Mouse (Mus musculus) neural tube, embryonic 14.5 days (tissue): ENCODE data around the gene Reep1. TPM values are rescaled to one million over a fixed set of nuclear protein-coding genes. Genes with fewer than 3 reads are reported as not detected.
A peak's percentile ranks its signal among the peaks of the same experiment; 100 is the strongest.

Experiments
- ATAC-seq: fragments of 200-750 bp; cut with Nextera tagmentation; 2 replicates; pipeline ENCODE4 v1.8.0; 2017; ENCODE audit warnings: low read depth, mild to moderate bottlenecking, moderate TSS enrichment, moderate library complexity
- H3K27ac ChIP-seq: fragments of 300-500 bp; sonication (generic); 2 replicates; pipeline ENCODE4 v1.5.1; 2014; ENCODE audit warnings: low read depth, mild to moderate bottlenecking, control low read depth, low read length, moderate library complexity, mixed read lengths
- H3K27me3 ChIP-seq: fragments of 300-500 bp; sonication (generic); 2 replicates; pipeline ENCODE4 v1.6.1; 2014; ENCODE audit warnings: low read length; ENCODE audit not compliant: control insufficient read depth, insufficient read depth
- H3K36me3 ChIP-seq: fragments of 300-500 bp; sonication (generic); 2 replicates; pipeline ENCODE4 v1.6.1; 2014; ENCODE audit warnings: low read length, mixed read lengths; ENCODE audit not compliant: control insufficient read depth, insufficient read depth
- H3K4me1 ChIP-seq: fragments of 300-500 bp; sonication (generic); 2 replicates; pipeline ENCODE4 v1.6.1; 2014; ENCODE audit warnings: low read length; ENCODE audit not compliant: control insufficient read depth, insufficient read depth
- H3K4me2 ChIP-seq: fragments of 300-500 bp; sonication (generic); 2 replicates; pipeline ENCODE4 v1.6.1; 2014; ENCODE audit warnings: mild to moderate bottlenecking, low read depth, low read length, control low read depth
- H3K4me3 ChIP-seq: fragments of 300-500 bp; sonication (generic); 2 replicates; pipeline ENCODE4 v1.5.1; 2014; ENCODE audit warnings: low read depth, low read length, control low read depth, mixed read lengths
- H3K9ac ChIP-seq: fragments of 300-500 bp; sonication (generic); replicated peaks from 2 replicates; pipeline ENCODE4 v1.6.1; 2014; ENCODE audit warnings: low read depth, mild to moderate bottlenecking, control low read depth, low read length, mixed read lengths
- H3K9me3 ChIP-seq: fragments of 300-500 bp; sonication (generic); 2 replicates; pipeline ENCODE4 v1.6.1; 2016; ENCODE audit warnings: low read length; ENCODE audit not compliant: control insufficient read depth
- WGBS: fragments of 180-500 bp; shearing (Covaris S2); extraction: QIAGEN DNeasy Blood & Tissue Kit; methylation state at CpG from one replicate; pipeline ENCODE4 v1.1.7; 2014; 5-methylcytosine and 5-hydroxymethylcytosine counted together
- polyA plus RNA-seq: library from polyadenylated mRNA; unstranded; fragments of >200 nt; fragmentation: Nextera tagmentation; extraction: Ambion mirVana; gene quantifications from 2 replicates; pipeline ENCODE4 v1.2.1, GENCODE M21; 2014

The Reep1 gene
- polyA plus RNA-seq, 1 experiment from 2014 or later: 332 TPM

DNA sequence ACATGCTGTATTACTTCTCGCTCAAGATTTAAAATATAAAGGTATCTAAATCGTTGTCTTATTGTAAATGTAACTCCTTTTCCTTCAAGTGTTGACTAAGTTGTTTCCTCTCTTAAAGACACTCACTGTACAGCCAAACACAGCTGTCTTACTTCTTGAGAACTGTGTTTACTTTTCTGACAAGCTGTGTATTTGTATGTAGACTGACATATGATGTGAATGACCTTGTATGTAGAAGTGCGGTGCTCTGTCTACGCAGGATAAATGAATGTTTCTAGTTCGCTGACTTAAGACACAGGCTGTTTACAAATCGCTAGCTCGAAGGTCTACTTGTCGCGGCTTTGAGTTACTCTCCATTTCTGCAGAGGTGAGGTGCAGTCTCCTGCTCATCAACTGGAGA, 102.5 kb downstream of the Reep1 start:
- no peak overlapping the region for H3K4me3 ChIP-seq
- H3K36me3 ChIP-seq: peaks cover 22% of the 10 kb centered on the region
- WGBS: 96% methylated on average over 9 of the region's 9 CpGs
- no peaks in the 10 kb centered on the region for H3K9me3 ChIP-seq
- no peak overlapping the region for H3K4me2 ChIP-seq
- no peaks in the 10 kb centered on the region for H3K4me1 ChIP-seq
- H3K27ac ChIP-seq: no peak overlapping the region
- no peak for ATAC-seq
- H3K27me3 ChIP-seq: no peaks in the 10 kb centered on the region
- H3K9ac ChIP-seq: no peak overlapping the region

- no peaks in the 10 kb centered on the region for H3K27me3 ChIP-seq
- no peak overlapping the region for H3K9ac ChIP-seq
- no peaks in the 10 kb centered on the region for H3K9me3 ChIP-seq
- WGBS: 95% methylated on average over 2 of the region's 2 CpGs
- no peaks in the 10 kb centered on the region for H3K4me1 ChIP-seq
- H3K27ac ChIP-seq: no peak overlapping the region
- no peak overlapping the region for H3K4me3 ChIP-seq
- H3K36me3 ChIP-seq: peaks cover 40% of the 10 kb centered on the region
- no peak for ATAC-seq
- H3K4me2 ChIP-seq: no peak overlapping the region
Measured at GRCm38 (mm10) chr6:71812820-71813219, 105.5 kb downstream of the Reep1 start.

DNA sequence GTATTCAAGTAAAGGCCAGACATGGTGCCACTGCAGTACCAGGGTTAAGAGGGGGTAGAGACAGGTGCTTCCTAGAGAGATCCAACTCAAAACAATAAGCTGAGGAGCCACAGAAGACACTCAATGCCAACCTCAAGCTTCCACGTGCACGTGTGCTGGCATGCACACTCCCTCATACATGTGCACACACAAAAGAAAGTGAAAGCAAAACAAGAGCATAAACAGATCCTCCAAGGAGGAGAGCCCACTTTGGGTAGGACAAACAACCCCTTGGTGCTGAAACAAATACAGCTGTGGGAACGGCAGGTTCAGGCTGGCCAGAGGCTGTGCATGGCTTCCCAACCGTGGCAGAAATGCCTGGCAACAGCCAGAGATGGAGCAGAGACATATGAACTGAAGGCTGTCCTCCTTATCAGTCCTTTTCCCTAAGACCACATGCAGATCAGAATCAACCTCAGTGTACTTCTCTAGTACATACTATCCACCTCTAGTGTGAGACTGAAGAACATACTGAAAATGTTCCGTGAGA, 112.5 kb downstream of the Reep1 start:
- Histone ChIP-seq H3K4me3 (no peak overlapping the region), H3K9me3 (no peaks in the 10 kb centered on the region), H3K4me2 (no peak overlapping the region), H3K36me3 (peaks cover 22% of the 10 kb centered on the region; the same call in 1 of the 2 replicates), H3K27me3 (no peaks in the 10 kb centered on the region), H3K27ac (no peak overlapping the region), H3K4me1 (0 out of 2 replicates have a peak, but pooled peaks cover 3% of the 10 kb centered on the region), H3K9ac (no peak overlapping the region)
- 95% methylated on average over 5 of the region's 5 CpGs for WGBS
- no peak for ATAC-seq

DNA sequence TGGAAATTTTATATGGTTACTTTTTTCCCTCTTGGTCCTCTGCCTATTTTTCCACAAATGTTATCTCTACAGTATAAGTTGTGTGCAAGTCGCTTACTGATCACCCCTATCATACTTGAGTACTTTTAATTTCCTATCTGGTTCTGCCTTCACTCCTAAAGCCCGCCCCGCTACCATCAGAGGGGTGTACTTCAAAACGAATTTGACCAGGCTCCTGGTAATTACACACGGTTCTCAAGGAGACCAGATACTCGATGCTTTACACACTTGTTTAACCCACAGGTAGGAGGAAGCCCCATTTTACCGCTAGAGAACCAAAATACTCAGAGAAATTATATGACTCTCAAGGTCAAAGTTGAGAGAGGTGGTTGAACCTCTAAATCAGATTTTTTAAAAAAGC, 115.7 kb downstream of the Reep1 start:
- Histone ChIP-seq H3K36me3 (0 out of 2 replicates have a peak, but pooled peaks cover under 1% of the 10 kb centered on the region), H3K4me2 (peak overlapping the region; percentile 63), H3K4me3 (peak overlapping the region; percentile 53), H3K9ac (peak overlapping the region; percentile 48), H3K4me1 (0 out of 2 replicates have a peak, but pooled peaks cover 3% of the 10 kb centered on the region), H3K27me3 (no peaks in the 10 kb centered on the region), H3K27ac (no peak overlapping the region), H3K9me3 (no peaks in the 10 kb centered on the region)
- peak; percentile 47 for ATAC-seq
- 2% methylated on average over 7 of the region's 7 CpGs for WGBS

- Histone ChIP-seq H3K9ac (peak overlapping the region; percentile 48), H3K9me3 (no peaks in the 10 kb centered on the region), H3K4me1 (0 out of 2 replicates have a peak, but pooled peaks cover 3% of the 10 kb centered on the region), H3K4me2 (peak overlapping the region; percentile 63), H3K27me3 (no peaks in the 10 kb centered on the region), H3K36me3 (no peaks in the 10 kb centered on the region), H3K27ac (no peak overlapping the region), H3K4me3 (peak overlapping the region; percentile 53)
- peak; percentile 93 for ATAC-seq
- WGBS: under 1% methylated on average over 19 of the region's 19 CpGs
Measured at GRCm38 (mm10) chr6:71823488-71823887, 116.1 kb downstream of the Reep1 start.

DNA sequence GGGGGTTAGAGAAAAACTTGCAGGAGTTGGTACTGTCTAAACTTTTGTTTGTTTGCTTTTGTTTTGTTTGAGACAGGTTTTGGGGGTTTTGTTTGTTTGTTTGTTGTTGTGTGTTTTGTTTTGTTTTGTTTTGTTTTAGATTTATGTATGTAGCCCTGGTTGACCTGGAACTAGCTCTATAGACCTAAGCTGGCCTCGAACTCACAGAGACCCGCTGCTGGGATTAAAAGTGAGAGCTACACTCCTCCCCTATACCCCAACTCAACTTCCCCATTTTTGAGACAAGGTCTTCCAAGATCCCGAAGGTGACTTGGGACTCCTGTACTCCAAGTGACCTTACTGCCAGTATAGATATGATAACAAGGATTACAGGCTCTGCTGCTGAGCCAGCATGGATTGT, 116.6 kb downstream of the Reep1 start:
- H3K9me3 ChIP-seq: no peaks in the 10 kb centered on the region
- no peak overlapping the region for H3K9ac ChIP-seq
- H3K27me3 ChIP-seq: no peaks in the 10 kb centered on the region
- H3K27ac ChIP-seq: no peak overlapping the region
- 32% methylated on average over 3 of the region's 3 CpGs for WGBS
- peak overlapping the region; percentile 63 for H3K4me2 ChIP-seq
- H3K36me3 ChIP-seq: no peaks in the 10 kb centered on the region
- H3K4me1 ChIP-seq: 0 out of 2 replicates have a peak, but pooled peaks cover 3% of the 10 kb centered on the region
- ATAC-seq: 0 out of 2 replicates have a peak, but pooled peaks have one; percentile 13
- H3K4me3 ChIP-seq: peak overlapping the region; percentile 53

DNA sequence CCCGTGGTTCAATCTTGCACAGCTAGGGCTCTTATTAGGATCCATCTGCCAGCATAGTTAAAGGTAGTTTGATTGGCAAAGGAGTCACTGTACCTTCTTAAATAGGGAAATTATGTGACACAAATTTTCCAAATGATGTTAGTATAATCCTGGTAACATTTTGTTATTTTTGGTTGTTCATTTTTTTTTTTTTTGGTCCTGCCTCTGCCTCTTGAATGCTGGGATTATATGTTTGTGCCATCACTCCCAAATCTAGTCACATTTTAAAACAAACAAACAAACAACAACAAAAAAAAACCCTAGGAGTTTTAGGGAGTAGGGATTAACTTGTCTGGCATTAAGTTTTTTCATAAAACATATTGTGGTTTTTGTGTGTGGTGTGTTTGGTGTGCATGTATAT, 119.5 kb downstream of the Reep1 start, which contains the start of gene Mrpl35:
TSS of gene Mrpl35 (minus strand) at position 101 of the 400 bp plus-strand sequence.
- H3K4me1 ChIP-seq: 0 out of 2 replicates have a peak, but pooled peaks cover 3% of the 10 kb centered on the region
- no peak within 1 kb of the TSS for H3K27ac ChIP-seq
- H3K9me3 ChIP-seq: no peaks in the 10 kb centered on the region
- H3K27me3 ChIP-seq: no peaks in the 10 kb centered on the region
- no peak within 1 kb of the TSS for H3K4me2 ChIP-seq
- H3K9ac ChIP-seq: no peak within 1 kb of the TSS
- ATAC-seq: no peak
- H3K4me3 ChIP-seq: no peak within 1 kb of the TSS
- H3K36me3 ChIP-seq: no peaks in the 10 kb centered on the region
- 77% methylated on average over 1 of the region's 1 CpGs for whole genome bisulfite sequencing

DNA sequence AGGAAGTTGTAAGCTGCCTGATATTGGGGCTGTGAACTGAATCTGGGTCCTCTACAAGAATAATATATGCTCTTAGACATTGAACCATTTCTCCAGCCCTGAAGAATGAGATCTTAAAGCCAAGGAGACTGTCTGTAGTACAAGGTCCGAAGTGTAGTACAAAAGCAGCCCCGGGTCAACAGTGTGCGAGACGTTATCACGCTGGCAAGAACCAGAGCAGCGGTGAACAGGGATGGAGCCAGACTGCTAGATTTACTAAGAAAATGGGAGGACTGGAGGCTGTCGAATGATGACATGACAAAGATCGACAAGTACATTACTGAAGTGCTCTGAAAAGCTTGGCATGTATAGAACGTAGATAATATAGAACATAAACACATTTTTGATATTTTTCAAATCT, 122.4 kb downstream of the Reep1 start:
- no peak for ATAC-seq
- no peaks in the 10 kb centered on the region for H3K9me3 ChIP-seq
- H3K4me3 ChIP-seq: no peak overlapping the region
- no peaks in the 10 kb centered on the region for H3K36me3 ChIP-seq
- no peak overlapping the region; the same call in 1 of the 2 replicates for H3K4me2 ChIP-seq
- H3K27ac ChIP-seq: no peak overlapping the region
- H3K4me1 ChIP-seq: peaks cover 3% of the 10 kb centered on the region; the same call in 1 of the 2 replicates
- H3K27me3 ChIP-seq: no peaks in the 10 kb centered on the region
- H3K9ac ChIP-seq: no peak overlapping the region
- 93% methylated on average over 9 of the region's 9 CpGs for WGBS

GRCm38 (mm10) chr6:71830690-71831580, 123.6 kb downstream of the Reep1 start, which contains the start of gene Immt:
Immt (plus strand) TSS chr6:71831331.
- Histone ChIP-seq H3K27me3 (no peaks in the 10 kb centered on the region), H3K4me2 (peak within 1 kb of the TSS; percentile 65), H3K36me3 (no peaks in the 10 kb centered on the region), H3K4me1 (peaks cover 3% of the 10 kb centered on the region; the same call in 1 of the 2 replicates), H3K27ac (peak within 1 kb of the TSS; percentile 91), H3K9ac (peak within 1 kb of the TSS; percentile 80), H3K9me3 (no peaks in the 10 kb centered on the region), H3K4me3 (peak within 1 kb of the TSS; percentile 99)
- ATAC-seq: peak; percentile 99
- WGBS: under 1% methylated on average over 64 of the region's 64 CpGs
